Mouse (Mus musculus) megakaryocyte, embryonic 14.5 days (primary cell): ENCODE measurements around the gene Kif16b.

Experiments
- FLI1 ChIP-seq: IDR thresholded peaks from 2 replicates; pipeline ENCODE4 v1.6.1; 2012; ENCODE audit warnings: low read length, inconsistent platforms, mixed read lengths
- GATA1 ChIP-seq: IDR thresholded peaks from 3 replicates; pipeline ENCODE4 v1.6.1; 2012; ENCODE audit warnings: mixed read lengths, low read length, inconsistent platforms, borderline replicate concordance

- TF ChIP-seq GATA1, result no peak
- TF ChIP-seq FLI1, result no peak
Observed at GRCm38 (mm10) chr2:142900862-142901805, at the start of gene Kif16b.
